Mouse (Mus musculus): Measurements from ENCODE around the gene Gimap8. TPM values are rescaled to one million over a fixed set of nuclear protein-coding genes. Genes with fewer than 3 reads are reported as not detected.
"Not testable (repeated sequence)": the region's sequence is repeated elsewhere in the genome, so short reads cannot be mapped to it uniquely, and the experiment has no call there.

Gimap8 gene
- polyA plus RNA-seq, 1 experiment = 1.3 TPM

GRCm38 (mm10) chr6:48613464-48613863 lies 33.6 kb upstream of the Gimap8 start:
- 92% methylated on average over 4 of the region's 4 CpGs for WGBS
- H3K27ac ChIP-seq (ENCODE audit: insufficient read depth, low read length) = no peak overlapping the region
- peaks cover 23% of the 10 kb centered on the region for H3K4me1 ChIP-seq (ENCODE audit: control insufficient read depth, insufficient read depth, low read length)
- TF ChIP-seq POLR2A (IDR thresholded peaks at IDR 0.05; ENCODE audit: borderline replicate concordance, insufficient read depth, low read length) (no peak), CTCF (IDR thresholded peaks at IDR 0.05; ENCODE audit: borderline replicate concordance, insufficient read depth, low read depth, low read length) (no peak)
- no peaks in the 10 kb centered on the region for H3K27me3 ChIP-seq (ENCODE audit: control insufficient read depth, insufficient read depth, low read length)
- H3K4me3 ChIP-seq (replicated peaks; ENCODE audit: insufficient read depth, low read depth, low read length) = no peak overlapping the region
- no peak for DNase-seq

GRCm38 (mm10) chr6:48614756-48615155 lies 32.3 kb upstream of the Gimap8 start:
- no peak for DNase-seq
- Histone ChIP-seq H3K27ac (ENCODE audit: insufficient read depth, low read length) (no peak overlapping the region), H3K27me3 (ENCODE audit: control insufficient read depth, insufficient read depth, low read length) (no peaks in the 10 kb centered on the region), H3K4me1 (ENCODE audit: control insufficient read depth, insufficient read depth, low read length) (peaks cover 11% of the 10 kb centered on the region), H3K4me3 (replicated peaks; ENCODE audit: insufficient read depth, low read depth, low read length) (no peak overlapping the region)
- TF ChIP-seq POLR2A (IDR thresholded peaks at IDR 0.05; ENCODE audit: borderline replicate concordance, insufficient read depth, low read length) (no peak), CTCF (IDR thresholded peaks at IDR 0.05; ENCODE audit: borderline replicate concordance, insufficient read depth, low read depth, low read length) (no peak)
- 93% methylated on average over 5 of the region's 5 CpGs for WGBS

- TF ChIP-seq POLR2A (IDR thresholded peaks at IDR 0.05; ENCODE audit: borderline replicate concordance, insufficient read depth, low read length) (no peak), CTCF (IDR thresholded peaks at IDR 0.05; ENCODE audit: borderline replicate concordance, insufficient read depth, low read depth, low read length) (no peak)
- 96% methylated on average over 30 of the region's 30 CpGs for WGBS
- Histone ChIP-seq H3K27ac (ENCODE audit: insufficient read depth, low read length) (no peak overlapping the region), H3K27me3 (ENCODE audit: control insufficient read depth, insufficient read depth, low read length) (no peaks in the 10 kb centered on the region), H3K4me3 (replicated peaks; ENCODE audit: insufficient read depth, low read depth, low read length) (no peak overlapping the region), H3K4me1 (ENCODE audit: control insufficient read depth, insufficient read depth, low read length) (no peaks in the 10 kb centered on the region)
- no peak for DNase-seq
Measured at GRCm38 (mm10) chr6:48620031-48620430, 27.0 kb upstream of the Gimap8 start.

- not testable (repeated sequence) for H3K27ac ChIP-seq (ENCODE audit: insufficient read depth, low read length); DNase-seq; H3K4me1 ChIP-seq (ENCODE audit: control insufficient read depth, insufficient read depth, low read length); H3K27me3 ChIP-seq (ENCODE audit: control insufficient read depth, insufficient read depth, low read length)
- 87% methylated on average over 8 of the region's 8 CpGs for WGBS
- peak overlapping the region; percentile 14 for H3K4me3 ChIP-seq (replicated peaks; ENCODE audit: insufficient read depth, low read depth, low read length)
Measured at GRCm38 (mm10) chr6:48622186-48622843, 24.7 kb upstream of the Gimap8 start.

- no peak for DNase-seq
- no peak for TF ChIP-seq CTCF (IDR thresholded peaks at IDR 0.05; ENCODE audit: borderline replicate concordance, insufficient read depth, low read depth, low read length)
- no peak for TF ChIP-seq POLR2A (IDR thresholded peaks at IDR 0.05; ENCODE audit: borderline replicate concordance, insufficient read depth, low read length)
- Histone ChIP-seq H3K4me3 (replicated peaks; ENCODE audit: insufficient read depth, low read depth, low read length) (no peak overlapping the region), H3K27ac (ENCODE audit: insufficient read depth, low read length) (no peak overlapping the region), H3K27me3 (ENCODE audit: control insufficient read depth, insufficient read depth, low read length) (no peaks in the 10 kb centered on the region), H3K4me1 (ENCODE audit: control insufficient read depth, insufficient read depth, low read length) (peaks cover 9% of the 10 kb centered on the region; the same call in 1 of the 2 replicates)
- WGBS = 54% methylated on average over 1 of the region's 1 CpGs
Measured at GRCm38 (mm10) chr6:48623460-48623859, 23.6 kb upstream of the Gimap8 start.

GRCm38 (mm10) chr6:48626464-48626863 lies 20.6 kb upstream of the Gimap8 start, which contains the start of gene AI854703:
AI854703 (plus strand) TSS chr6:48626764.
- TF ChIP-seq POLR2A (IDR thresholded peaks at IDR 0.05; ENCODE audit: borderline replicate concordance, insufficient read depth, low read length) (no peak), CTCF (IDR thresholded peaks at IDR 0.05; ENCODE audit: borderline replicate concordance, insufficient read depth, low read depth, low read length) (no peak)
- H3K27ac ChIP-seq (ENCODE audit: insufficient read depth, low read length) = peak within 1 kb of the TSS; percentile 65
- peaks cover 13% of the 10 kb centered on the region; the same call in 1 of the 2 replicates for H3K4me1 ChIP-seq (ENCODE audit: control insufficient read depth, insufficient read depth, low read length)
- no peak for DNase-seq
- H3K27me3 ChIP-seq (ENCODE audit: control insufficient read depth, insufficient read depth, low read length) = no peaks in the 10 kb centered on the region
- H3K4me3 ChIP-seq (replicated peaks; ENCODE audit: insufficient read depth, low read depth, low read length) = peak within 1 kb of the TSS; percentile 54
- 55% methylated on average over 8 of the region's 8 CpGs for WGBS

GRCm38 (mm10) chr6:48626984-48627383 lies 20.1 kb upstream of the Gimap8 start:
- TF ChIP-seq CTCF (IDR thresholded peaks at IDR 0.05; ENCODE audit: borderline replicate concordance, insufficient read depth, low read depth, low read length) = no peak
- TF ChIP-seq POLR2A (IDR thresholded peaks at IDR 0.05; ENCODE audit: borderline replicate concordance, insufficient read depth, low read length) = peak; percentile 35; the same call in 1 of the 2 replicates

GRCm38 (mm10) chr6:48627511-48627924 lies 19.5 kb upstream of the Gimap8 start:
- Histone ChIP-seq H3K4me1 (ENCODE audit: control insufficient read depth, insufficient read depth, low read length) (peaks cover 13% of the 10 kb centered on the region; the same call in 1 of the 2 replicates), H3K27me3 (ENCODE audit: control insufficient read depth, insufficient read depth, low read length) (no peaks in the 10 kb centered on the region), H3K27ac (ENCODE audit: insufficient read depth, low read length) (peak overlapping the region; percentile 65; the same call in 1 of the 2 replicates), H3K4me3 (replicated peaks; ENCODE audit: insufficient read depth, low read depth, low read length) (peak overlapping the region; percentile 54)
- no peak for TF ChIP-seq POLR2A (IDR thresholded peaks at IDR 0.05; ENCODE audit: borderline replicate concordance, insufficient read depth, low read length)
- TF ChIP-seq CTCF (IDR thresholded peaks at IDR 0.05; ENCODE audit: borderline replicate concordance, insufficient read depth, low read depth, low read length) = no peak
- 6% methylated on average over 7 of the region's 7 CpGs for WGBS
- DNase-seq = peak; percentile 29 to 47

More at GRCm38 (mm10) chr6:48626984-48627383, 20.1 kb upstream of the Gimap8 start:
- peak overlapping the region; percentile 65 for H3K27ac ChIP-seq (ENCODE audit: insufficient read depth, low read length)
- H3K27me3 ChIP-seq (ENCODE audit: control insufficient read depth, insufficient read depth, low read length) = no peaks in the 10 kb centered on the region
- under 1% methylated on average over 32 of the region's 32 CpGs for WGBS
- peaks cover 13% of the 10 kb centered on the region; the same call in 1 of the 2 replicates for H3K4me1 ChIP-seq (ENCODE audit: control insufficient read depth, insufficient read depth, low read length)
- DNase-seq = peak; percentile 67 to 74
- peak overlapping the region; percentile 54 for H3K4me3 ChIP-seq (replicated peaks; ENCODE audit: insufficient read depth, low read depth, low read length)

All from cerebellum, adult 2 months (tissue).